Mouse (Mus musculus) gastrocnemius, adult 8-10 months (tissue): Measurements from ENCODE around the gene Nfia. TPM values are rescaled to one million over a fixed set of nuclear protein-coding genes. Genes with fewer than 3 reads are reported as not detected.

ENCODE experiments used
- DNase-seq, 2 experiments: peaks; one replicate each; pipeline ENCODE4 v3.0.0; 2022; ENCODE audit warnings: low spot score in 2 of 2
- total RNA-seq, 4 experiments: library from RNA; stranded (reverse); gene quantifications; 2 replicates each; pipeline ENCODE4 v1.2.4; 2022

The Nfia gene
- total RNA-seq, 4 experiments from 2014 or later, result 53.6 to 64.5 (median 57.1) TPM

- no peak for DNase-seq
These were observed 326.1 kb downstream of the Nfia start for GRCm38 (mm10) chr4:98098663-98099062.

- no peak for DNase-seq
These were observed 326.9 kb downstream of the Nfia start for GRCm38 (mm10) chr4:98099433-98099832.

- no peak for DNase-seq
These were observed 328.9 kb downstream of the Nfia start for GRCm38 (mm10) chr4:98101153-98102096.

GRCm38 (mm10) chr4:98102625-98103336, 330.2 kb downstream of the Nfia start:
- no peak for DNase-seq

GRCm38 (mm10) chr4:98103337-98103666, 330.8 kb downstream of the Nfia start:
- DNase-seq, result no peak

- peak; percentile 74 to 82 for DNase-seq
These were observed 331.6 kb downstream of the Nfia start for GRCm38 (mm10) chr4:98104161-98104560.

GRCm38 (mm10) chr4:98104911-98105702, 332.6 kb downstream of the Nfia start:
- DNase-seq, result no peak

GRCm38 (mm10) chr4:98105971-98106370, 333.4 kb downstream of the Nfia start:
- no peak for DNase-seq

- no peak for DNase-seq
These were observed 334.0 kb downstream of the Nfia start for GRCm38 (mm10) chr4:98106445-98107092.

- DNase-seq, result no peak
These were observed 334.5 kb downstream of the Nfia start for GRCm38 (mm10) chr4:98107093-98107453.

- no peak for DNase-seq
These were observed 335.6 kb downstream of the Nfia start for GRCm38 (mm10) chr4:98107936-98108675.

- DNase-seq, result no peak
These were observed 336.1 kb downstream of the Nfia start for GRCm38 (mm10) chr4:98108676-98109016.

GRCm38 (mm10) chr4:98109064-98109463, 336.5 kb downstream of the Nfia start:
- DNase-seq, result peak; percentile 54 to 61

GRCm38 (mm10) chr4:98109911-98110310, 337.4 kb downstream of the Nfia start:
- DNase-seq, result no peak

GRCm38 (mm10) chr4:98113289-98114024, 340.9 kb downstream of the Nfia start:
- DNase-seq, result no peak

GRCm38 (mm10) chr4:98114966-98115365, 342.4 kb downstream of the Nfia start:
- no peak for DNase-seq

GRCm38 (mm10) chr4:98115401-98115800, 342.9 kb downstream of the Nfia start:
- DNase-seq, result no peak

- no peak for DNase-seq
These were observed 343.5 kb downstream of the Nfia start for GRCm38 (mm10) chr4:98116046-98116445.

- no peak for DNase-seq
These were observed 345.6 kb downstream of the Nfia start for GRCm38 (mm10) chr4:98118126-98118525.
